ENCODE assay signal across 8 mouse cellular contexts in genomic region chr8:70351035-70351999, GRCm38 (mm10). TPM values are rescaled to one million over a fixed set of nuclear protein-coding genes. Genes with fewer than 3 reads are reported as not detected.
A peak's percentile ranks its signal among the peaks of the same experiment; 100 is the strongest.
DNase-seq lines count a peak whose midpoint lies in the region; TF ChIP-seq lines count a peak whose summit lies in the region.

No protein-coding gene starts in this region.

- peak; percentile 62 to 74 for DNase-seq in cerebellum, adult 2 months
- DNase-seq in cerebellum, postnatal 4 days (ENCODE audit: low spot score in 2 of 2): no peak
- no peak for DNase-seq in testis, postnatal 10 days (ENCODE audit: low spot score)
- DNase-seq in hindbrain, embryonic 10.5 days (ENCODE audit: low spot score): no peak
- peak; percentile 30 for DNase-seq in lung, postnatal 36 days
- DNase-seq in adrenal gland, postnatal 4 days (ENCODE audit: low spot score in 2 of 2): no peak
- no peak for DNase-seq in gastrocnemius, postnatal 36 days

- H3K36me3 ChIP-seq in testis, adult 2 months (ENCODE audit: control insufficient read depth, insufficient read depth, low read length): no peaks in the 10 kb centered on the region; the same call in 1 of the 2 replicates
- H3K36me3 ChIP-seq in hindbrain, embryonic 10.5 days: peaks cover 50% of the 10 kb centered on the region

- TF ChIP-seq CTCF in cerebellum, adult 2 months (IDR thresholded peaks at IDR 0.05; ENCODE audit: borderline replicate concordance, insufficient read depth, low read depth, low read length): no peak
- TF ChIP-seq CTCF in testis, adult 2 months (IDR thresholded peaks at IDR 0.05; ENCODE audit: control insufficient read depth, insufficient read depth, insufficient replicate concordance, low read depth, low read length): no peak

- H3K4me3 ChIP-seq in cerebellum, adult 2 months (replicated peaks; ENCODE audit: insufficient read depth, low read depth, low read length): peak overlapping the region; percentile 89
- H3K4me3 ChIP-seq in testis, adult 2 months (ENCODE audit: control insufficient read depth, low read depth, low read length): peak overlapping the region; percentile 99
- H3K4me3 ChIP-seq in hindbrain, embryonic 10.5 days: peak overlapping the region; percentile 73

- peaks cover 48% of the 10 kb centered on the region for H3K4me1 ChIP-seq in cerebellum, adult 2 months (ENCODE audit: control insufficient read depth, insufficient read depth, low read length)
- H3K4me1 ChIP-seq in testis, adult 2 months (ENCODE audit: control insufficient read depth, insufficient read depth, low read length): peaks cover 31% of the 10 kb centered on the region
- H3K4me1 ChIP-seq in hindbrain, embryonic 10.5 days (replicated peaks): peaks cover 65% of the 10 kb centered on the region

- intact Hi-C loops in gastrocnemius, postnatal 36 days (cut with DNase I): no loop called here

- peak overlapping the region; percentile 60 for H3K27ac ChIP-seq in cerebellum, adult 2 months (ENCODE audit: insufficient read depth, low read length)
- no peak overlapping the region; the same call in 1 of the 2 replicates for H3K27ac ChIP-seq in testis, adult 2 months (ENCODE audit: control insufficient read depth, insufficient read depth, low read depth, low read length)
- peak overlapping the region; percentile 96; the same call in 1 of the 2 replicates for H3K27ac ChIP-seq in hindbrain, embryonic 10.5 days

- no peaks in the 10 kb centered on the region for H3K27me3 ChIP-seq in cerebellum, adult 2 months (ENCODE audit: control insufficient read depth, insufficient read depth, low read length)
- no peaks in the 10 kb centered on the region for H3K27me3 ChIP-seq in testis, adult 2 months (ENCODE audit: control insufficient read depth, insufficient read depth, low read length)
- no peaks in the 10 kb centered on the region for H3K27me3 ChIP-seq in hindbrain, embryonic 10.5 days (ENCODE audit: insufficient read depth, poor library complexity, severe bottlenecking)

- no peaks in the 10 kb centered on the region for H3K9me3 ChIP-seq in hindbrain, embryonic 10.5 days

- no peak; the same call in 1 of the 2 replicates for TF ChIP-seq POLR2A in cerebellum, adult 2 months (IDR thresholded peaks at IDR 0.05; ENCODE audit: borderline replicate concordance, insufficient read depth, low read length)
- TF ChIP-seq POLR2A in testis, adult 2 months (IDR thresholded peaks at IDR 0.05; ENCODE audit: control insufficient read depth, low read depth, low read length): no peak

- 9% methylated on average over 15 of the region's 15 CpGs for WGBS in cerebellum, adult 2 months
- WGBS in hindbrain, embryonic 10.5 days: 63% methylated on average over 15 of the region's 15 CpGs

RNA-seq across cellular contexts. Expression of gene Upf1, which starts 1.8 kb away (rescaled TPM):
- polyA plus RNA-seq in cerebellum, adult 2 months (2012; rRNA removed): 37.9 and 41.3 TPM in 2 replicates
- polyA plus RNA-seq in testis, adult 2 months (2012; rRNA removed): 33.3 and 35.4 TPM in 2 replicates
- polyA plus RNA-seq in hindbrain, embryonic 10.5 days (2016; fragmentation: Nextera tagmentation; extraction: Ambion mirVana): 19.0 and 25.0 TPM in 2 replicates
- total RNA-seq in adrenal gland, postnatal 4 days (2021): 10 to 100 TPM; 52.5 to 56.1 TPM
- 10 to 100 TPM; 27.0 to 27.6 TPM for total RNA-seq in gastrocnemius, postnatal 36 days (2021)

RNA-seq across cellular contexts. Expression of gene Gdf1, which starts 21.7 kb away (rescaled TPM):
- 19.1 and 21.0 TPM in 2 replicates for polyA plus RNA-seq in cerebellum, adult 2 months (2012; rRNA removed)
- polyA plus RNA-seq in testis, adult 2 months (2012; rRNA removed): 0.20 and 0.24 TPM in 2 replicates
- polyA plus RNA-seq in hindbrain, embryonic 10.5 days (2016; fragmentation: Nextera tagmentation; extraction: Ambion mirVana): 2.9 and 4.3 TPM in 2 replicates
- total RNA-seq in adrenal gland, postnatal 4 days (2021): 1 to 10 TPM in 1 of 2 experiments, under 1 TPM in 1; 0.34 to 1.3 TPM
- 1 to 10 TPM in 1 of 2 experiments, under 1 TPM in 1; 0.52 to 3.9 TPM for total RNA-seq in gastrocnemius, postnatal 36 days (2021)

RNA-seq across cellular contexts. Expression of gene Comp, which starts 22.0 kb away (rescaled TPM):
- polyA plus RNA-seq in cerebellum, adult 2 months (2012; rRNA removed): 2.2 and 3.1 TPM in 2 replicates
- polyA plus RNA-seq in testis, adult 2 months (2012; rRNA removed): 409 and 456 TPM in 2 replicates
- polyA plus RNA-seq in hindbrain, embryonic 10.5 days (2016; fragmentation: Nextera tagmentation; extraction: Ambion mirVana): 0.27 and 0.38 TPM in 2 replicates
- total RNA-seq in adrenal gland, postnatal 4 days (2021): 1 to 10 TPM in 1 of 2 experiments, under 1 TPM in 1; 0.28 to 1.0 TPM
- 1 to 10 TPM; 8.9 to 9.9 TPM for total RNA-seq in gastrocnemius, postnatal 36 days (2021)

RNA-seq across cellular contexts. Expression of gene Cers1, which starts 35.7 kb away (rescaled TPM):
- polyA plus RNA-seq in cerebellum, adult 2 months (2012; rRNA removed): 55.5 and 56.8 TPM in 2 replicates
- 0.43 and 0.48 TPM in 2 replicates for polyA plus RNA-seq in testis, adult 2 months (2012; rRNA removed)
- polyA plus RNA-seq in hindbrain, embryonic 10.5 days (2016; fragmentation: Nextera tagmentation; extraction: Ambion mirVana): 3.0 and 7.3 TPM in 2 replicates
- 1 to 10 TPM; 6.8 to 7.2 TPM for total RNA-seq in adrenal gland, postnatal 4 days (2021)
- total RNA-seq in gastrocnemius, postnatal 36 days (2021): 10 to 100 TPM; 14.1 to 19.1 TPM

RNA-seq across cellular contexts. Expression of gene Cope, which starts 49.0 kb away (rescaled TPM):
- 286 and 287 TPM in 2 replicates for polyA plus RNA-seq in cerebellum, adult 2 months (2012; rRNA removed)
- 102 and 115 TPM in 2 replicates for polyA plus RNA-seq in testis, adult 2 months (2012; rRNA removed)
- polyA plus RNA-seq in hindbrain, embryonic 10.5 days (2016; fragmentation: Nextera tagmentation; extraction: Ambion mirVana): 324 and 329 TPM in 2 replicates
- total RNA-seq in adrenal gland, postnatal 4 days (2021): 100 to 1,000 TPM; 188 to 192 TPM
- 100 to 1,000 TPM; 115 TPM for total RNA-seq in gastrocnemius, postnatal 36 days (2021)

Comparison
In these comparisons a context has a peak if more than half of its experiments do, and no peak if none do; other contexts are left out.
1. DNase-seq: peak in cerebellum, adult 2 months (2 of 2) and lung, postnatal 36 days (single experiment); none in cerebellum, postnatal 4 days (0 of 2), testis, postnatal 10 days (single experiment), hindbrain, embryonic 10.5 days (single experiment), adrenal gland, postnatal 4 days (0 of 2) and gastrocnemius, postnatal 36 days (0 of 2).
2. RNA of gene Comp, which starts 22.0 kb away (polyA plus RNA-seq): 409 to 456 TPM in testis, adult 2 months; 2.2 to 3.1 TPM in cerebellum, adult 2 months and 0.27 to 0.38 TPM in hindbrain, embryonic 10.5 days; every median in the first group is over 10 times any median in the second.
3. Peak in every context shown above with its lines, with median percentiles within 50 percentile points of each other: H3K4me3 ChIP-seq.